8 mouse cellular contexts compared by ENCODE assay signal in the genomic region with DNA sequence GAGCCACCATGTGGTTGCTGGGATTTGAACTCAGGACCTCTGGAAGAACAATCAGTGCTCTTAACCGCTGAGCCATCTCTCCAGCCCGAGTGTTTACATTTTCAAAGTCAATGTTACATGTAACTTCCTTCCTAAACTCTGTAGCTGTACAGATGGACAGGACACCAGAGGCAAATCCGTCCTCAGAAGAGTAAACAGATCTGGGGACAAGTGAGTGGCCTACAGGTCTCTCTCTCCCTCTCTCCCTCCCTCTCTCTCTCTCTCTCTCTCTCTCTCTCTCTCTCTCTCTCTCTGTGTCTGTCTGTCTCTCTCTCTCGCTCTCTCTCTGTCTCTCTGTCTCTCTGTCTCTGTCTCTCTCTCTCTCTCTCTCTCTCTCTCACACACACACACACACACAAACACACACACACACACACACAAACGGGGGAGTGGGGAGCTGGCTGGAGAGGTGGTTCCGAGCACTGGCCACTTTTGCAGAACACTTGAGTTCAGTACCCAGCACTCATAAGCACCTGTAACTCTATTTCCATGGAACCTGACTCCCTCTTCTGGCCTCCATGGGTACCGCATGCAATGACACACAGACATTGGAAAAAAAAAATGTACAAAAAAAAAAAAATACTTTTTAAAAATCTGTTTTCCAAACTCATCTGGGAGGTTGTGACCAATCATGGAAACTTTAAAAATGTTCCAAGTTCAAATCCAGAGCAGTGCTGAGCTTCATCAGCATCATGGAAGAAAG. TPM values are rescaled to one million over a fixed set of nuclear protein-coding genes. Genes with fewer than 3 reads are reported as not detected.
DNase-seq lines count a peak whose midpoint lies in the region; ATAC-seq and TF ChIP-seq lines count a peak whose summit lies in the region.
"Not testable (repeated sequence)": the region's sequence is repeated elsewhere in the genome, so short reads cannot be mapped to it uniquely, and the experiment has no call there.

No protein-coding gene starts in this region.

- not testable (repeated sequence) for H3K4me1 ChIP-seq in cerebellum, adult 2 months (ENCODE audit: control insufficient read depth, insufficient read depth, low read length); intestine, postnatal 0 days (replicated peaks; ENCODE audit: control insufficient read depth, insufficient read depth, low read length); stomach, postnatal 0 days (replicated peaks; ENCODE audit: control insufficient read depth, insufficient read depth)
- peaks cover 16% of the 10 kb centered on the region for H3K4me1 ChIP-seq in liver, adult 2 months (ENCODE audit: control insufficient read depth, insufficient read depth, low read length)

- peaks cover 46% of the 10 kb centered on the region; the same call in 1 of the 2 replicates for H3K79me2 ChIP-seq in liver, adult 2 months (ENCODE audit: control insufficient read depth, insufficient read depth, low read length)

- H3K4me3 ChIP-seq in cerebellum, adult 2 months (replicated peaks; ENCODE audit: insufficient read depth, low read depth, low read length); intestine, postnatal 0 days (ENCODE audit: low read depth, low read length); liver, adult 2 months (ENCODE audit: insufficient read depth, low read depth, low read length); stomach, postnatal 0 days (ENCODE audit: low read depth, low read length): not testable (repeated sequence)

- peak; percentile 62; the same call in 1 of the 2 replicates for ATAC-seq in erythroblast, adult 5-6 weeks (replicated peaks; ENCODE audit: low FRiP score, poor library complexity, severe bottlenecking)
- ATAC-seq in intestine, postnatal 0 days; stomach, postnatal 0 days (ENCODE audit: low FRiP score, low TSS enrichment): not testable (repeated sequence)
- ATAC-seq in megakaryocyte progenitor cell, adult 5-6 weeks (replicated peaks; ENCODE audit: poor library complexity) = peak; percentile 47

- H3K9ac ChIP-seq in intestine, postnatal 0 days (ENCODE audit: low read depth, low read length); liver, adult 2 months (ENCODE audit: low read depth, low read length); stomach, postnatal 0 days (ENCODE audit: low read length): not testable (repeated sequence)

- peak; percentile 43; the same call in 1 of the 2 replicates for TF ChIP-seq CTCF in cerebellum, adult 2 months (IDR thresholded peaks at IDR 0.05; ENCODE audit: borderline replicate concordance, insufficient read depth, low read depth, low read length)
- TF ChIP-seq CTCF in intestine, postnatal 0 days (IDR thresholded peaks at IDR 0.05; ENCODE audit: low read depth) = peak; percentile 72
- TF ChIP-seq CTCF in liver, adult 2 months (IDR thresholded peaks at IDR 0.05; ENCODE audit: low read depth, low read length) = peak; percentile 45
- TF ChIP-seq CTCF in stomach, postnatal 0 days (IDR thresholded peaks at IDR 0.05; ENCODE audit: low read depth) = peak; percentile 69

- DNase-seq in A20 (ENCODE audit: low read depth, low spot score) (peak; percentile 80), NIH3T3 (ENCODE audit: low read depth) (peak; percentile 75)
- DNase-seq in cerebellum, adult 2 months; stomach, postnatal 0 days (ENCODE audit: low spot score): not testable (repeated sequence)
- peak; percentile 78 for DNase-seq in liver, adult 2 months (ENCODE audit: extremely low read depth, low read depth, low spot score)

- TF ChIP-seq EP300 in stomach, postnatal 0 days (optimal IDR thresholded peaks at IDR 0.05) = not testable (repeated sequence)

- not testable (repeated sequence) for H3K36me3 ChIP-seq in intestine, postnatal 0 days (ENCODE audit: control insufficient read depth, insufficient read depth); liver, adult 2 months (ENCODE audit: control insufficient read depth, insufficient read depth, low read length); stomach, postnatal 0 days (ENCODE audit: control insufficient read depth, insufficient read depth, low read length)

- H3K27me3 ChIP-seq in cerebellum, adult 2 months (ENCODE audit: control insufficient read depth, insufficient read depth, low read length); intestine, postnatal 0 days (replicated peaks; ENCODE audit: control insufficient read depth, insufficient read depth, low read length); liver, adult 2 months (ENCODE audit: control insufficient read depth, insufficient read depth, low read length); stomach, postnatal 0 days (ENCODE audit: control insufficient read depth, insufficient read depth, low read length): not testable (repeated sequence)

- not testable (repeated sequence) for TF ChIP-seq POLR2A in cerebellum, adult 2 months (IDR thresholded peaks at IDR 0.05; ENCODE audit: borderline replicate concordance, insufficient read depth, low read length); liver, adult 2 months (IDR thresholded peaks at IDR 0.05; ENCODE audit: extremely low read depth, insufficient read depth, low read length)

- WGBS in cerebellum, adult 2 months = 89% methylated on average over 7 of the region's 7 CpGs
- WGBS in intestine, postnatal 0 days = 66% methylated on average over 7 of the region's 7 CpGs
- WGBS in liver, adult 2 months = 35% methylated on average over 7 of the region's 7 CpGs
- 72% methylated on average over 7 of the region's 7 CpGs for WGBS in stomach, postnatal 0 days

- not testable (repeated sequence) for H3K27ac ChIP-seq in cerebellum, adult 2 months (ENCODE audit: insufficient read depth, low read length); intestine, postnatal 0 days (ENCODE audit: low read depth, low read length); liver, adult 2 months (replicated peaks; ENCODE audit: insufficient read depth, low read depth, low read length); stomach, postnatal 0 days (replicated peaks)

- not testable (repeated sequence) for H3K4me2 ChIP-seq in intestine, postnatal 0 days (replicated peaks; ENCODE audit: low read depth); stomach, postnatal 0 days (replicated peaks; ENCODE audit: low read depth)

- H3K9me3 ChIP-seq in intestine, postnatal 0 days (ENCODE audit: control insufficient read depth); stomach, postnatal 0 days (ENCODE audit: control insufficient read depth, low read length): not testable (repeated sequence)

RNA-seq across cellular contexts. Expression of gene Vgll4, which starts 47.3 kb away (rescaled TPM):
- polyA plus RNA-seq in cerebellum, adult 2 months (2012; rRNA removed) = 22.3 and 23.9 TPM in 2 replicates
- total RNA-seq in erythroblast, adult 5-6 weeks (2015; ENCODE audit: low replicate concordance) = 4.2 and 5.0 TPM in 2 replicates
- 6.5 and 13.0 TPM in 2 replicates for total RNA-seq in erythroblast, adult 5-6 weeks (2017; ENCODE audit: low replicate concordance)
- 31.1 and 33.0 TPM in 2 replicates for polyA plus RNA-seq in intestine, postnatal 0 days (2015; fragmentation: Nextera tagmentation; extraction: Ambion mirVana)
- 24.3 and 31.0 TPM in 2 replicates for total RNA-seq in liver, adult 2 months (2014; rRNA removed)
- polyA plus RNA-seq in liver, adult 2 months (2012; rRNA removed) = 32.1 and 44.5 TPM in 2 replicates
- 11.8 and 14.0 TPM in 2 replicates for total RNA-seq in megakaryocyte progenitor cell, adult 5-6 weeks (2015)
- total RNA-seq in megakaryocyte progenitor cell, adult 5-6 weeks (2017) = 23.1 and 28.5 TPM in 2 replicates
- 38.5 and 42.1 TPM in 2 replicates for polyA plus RNA-seq in stomach, postnatal 0 days (2015; fragmentation: Nextera tagmentation; extraction: Ambion mirVana)
